Mouse (Mus musculus): ENCODE measurements around the gene Gatad2a. TPM values are rescaled to one million over a fixed set of nuclear protein-coding genes. Genes with fewer than 3 reads are reported as not detected.

Gatad2a gene
- total and polyA plus RNA-seq, 2 experiments from 2014 or later: 19.3 to 30.1 TPM

GRCm38 (mm10) chr8:69970880-69971279 is 25.3 kb downstream of the Gatad2a start:
- ATAC-seq (ENCODE audit: low FRiP score): no peak
- Histone ChIP-seq H3K27me3 (ENCODE audit: insufficient read depth, low read length) (no peaks in the 10 kb centered on the region), H3K4me1 (ENCODE audit: insufficient read depth, low read length) (peaks cover 4% of the 10 kb centered on the region; the same call in 1 of the 2 replicates), H3K36me3 (ENCODE audit: insufficient read depth, low read length) (no peaks in the 10 kb centered on the region), H3K4me3 (ENCODE audit: low read depth, low read length) (no peak overlapping the region), H3K27ac (ENCODE audit: low read depth, low read length) (no peak overlapping the region), H3K9me3 (ENCODE audit: low read length) (no peaks in the 10 kb centered on the region), H3K4me2 (ENCODE audit: low read depth, low read length, poor library complexity, severe bottlenecking) (no peak overlapping the region), H3K9ac (replicated peaks; ENCODE audit: low read length, poor library complexity, severe bottlenecking) (no peak overlapping the region)
- 94% methylated on average over 2 of the region's 2 CpGs for WGBS
- DNase-seq (ENCODE audit: low spot score): no peak
- no peak for TF ChIP-seq CTCF (IDR thresholded peaks at IDR 0.05)

- no peak overlapping the region for H3K4me2 ChIP-seq (ENCODE audit: low read depth, low read length, poor library complexity, severe bottlenecking)
- H3K27me3 ChIP-seq (ENCODE audit: insufficient read depth, low read length): no peaks in the 10 kb centered on the region
- WGBS: 82% methylated on average over 4 of the region's 4 CpGs
- ATAC-seq (ENCODE audit: low FRiP score) (no peak), DNase-seq (ENCODE audit: low spot score) (no peak)
- no peaks in the 10 kb centered on the region for H3K4me1 ChIP-seq (ENCODE audit: insufficient read depth, low read length)
- H3K4me3 ChIP-seq (ENCODE audit: low read depth, low read length): no peak overlapping the region
- no peak overlapping the region for H3K9ac ChIP-seq (replicated peaks; ENCODE audit: low read length, poor library complexity, severe bottlenecking)
- TF ChIP-seq CTCF (IDR thresholded peaks at IDR 0.05): no peak
- H3K27ac ChIP-seq (ENCODE audit: low read depth, low read length): no peak overlapping the region
- H3K9me3 ChIP-seq (ENCODE audit: low read length): no peaks in the 10 kb centered on the region
- H3K36me3 ChIP-seq (ENCODE audit: insufficient read depth, low read length): no peaks in the 10 kb centered on the region
Observed at GRCm38 (mm10) chr8:69967291-69967933, 28.8 kb downstream of the Gatad2a start.

- no peak for DNase-seq (ENCODE audit: low spot score)
- no peak for TF ChIP-seq CTCF (IDR thresholded peaks at IDR 0.05)
- ATAC-seq (ENCODE audit: low FRiP score): no peak
Observed at GRCm38 (mm10) chr8:69959241-69959640, 36.9 kb downstream of the Gatad2a start.

GRCm38 (mm10) chr8:69957879-69958278 is 38.3 kb downstream of the Gatad2a start:
- Histone ChIP-seq H3K4me3 (ENCODE audit: low read depth, low read length) (no peak overlapping the region), H3K27me3 (ENCODE audit: insufficient read depth, low read length) (no peaks in the 10 kb centered on the region), H3K9ac (replicated peaks; ENCODE audit: low read length, poor library complexity, severe bottlenecking) (no peak overlapping the region), H3K9me3 (ENCODE audit: low read length) (no peaks in the 10 kb centered on the region), H3K36me3 (ENCODE audit: insufficient read depth, low read length) (no peaks in the 10 kb centered on the region), H3K27ac (ENCODE audit: low read depth, low read length) (no peak overlapping the region), H3K4me2 (ENCODE audit: low read depth, low read length, poor library complexity, severe bottlenecking) (no peak overlapping the region), H3K4me1 (ENCODE audit: insufficient read depth, low read length) (no peaks in the 10 kb centered on the region)
- ATAC-seq (ENCODE audit: low FRiP score): no peak
- TF ChIP-seq CTCF (IDR thresholded peaks at IDR 0.05): no peak
- DNase-seq (ENCODE audit: low spot score): no peak

More at GRCm38 (mm10) chr8:69959241-69959640, 36.9 kb downstream of the Gatad2a start:
- Histone ChIP-seq H3K4me3 (ENCODE audit: low read depth, low read length) (no peak overlapping the region), H3K36me3 (ENCODE audit: insufficient read depth, low read length) (no peaks in the 10 kb centered on the region), H3K27me3 (ENCODE audit: insufficient read depth, low read length) (no peaks in the 10 kb centered on the region), H3K9me3 (ENCODE audit: low read length) (no peaks in the 10 kb centered on the region), H3K27ac (ENCODE audit: low read depth, low read length) (no peak overlapping the region), H3K4me1 (ENCODE audit: insufficient read depth, low read length) (no peaks in the 10 kb centered on the region), H3K4me2 (ENCODE audit: low read depth, low read length, poor library complexity, severe bottlenecking) (no peak overlapping the region), H3K9ac (replicated peaks; ENCODE audit: low read length, poor library complexity, severe bottlenecking) (no peak overlapping the region)

GRCm38 (mm10) chr8:69957419-69957818 is 38.8 kb downstream of the Gatad2a start:
- no peak for DNase-seq (ENCODE audit: low spot score)
- 76% methylated on average over 1 of the region's 1 CpGs for WGBS
- Histone ChIP-seq H3K9ac (replicated peaks; ENCODE audit: low read length, poor library complexity, severe bottlenecking) (no peak overlapping the region), H3K27ac (ENCODE audit: low read depth, low read length) (no peak overlapping the region), H3K4me2 (ENCODE audit: low read depth, low read length, poor library complexity, severe bottlenecking) (no peak overlapping the region), H3K27me3 (ENCODE audit: insufficient read depth, low read length) (no peaks in the 10 kb centered on the region), H3K4me1 (ENCODE audit: insufficient read depth, low read length) (no peaks in the 10 kb centered on the region), H3K36me3 (ENCODE audit: insufficient read depth, low read length) (no peaks in the 10 kb centered on the region), H3K9me3 (ENCODE audit: low read length) (no peaks in the 10 kb centered on the region), H3K4me3 (ENCODE audit: low read depth, low read length) (no peak overlapping the region)
- ATAC-seq (ENCODE audit: low FRiP score): no peak
- no peak for TF ChIP-seq CTCF (IDR thresholded peaks at IDR 0.05)

GRCm38 (mm10) chr8:69956651-69957050 is 39.5 kb downstream of the Gatad2a start:
- no peak overlapping the region for H3K4me3 ChIP-seq (ENCODE audit: low read depth, low read length)

More at GRCm38 (mm10) chr8:69956651-69957050, 39.5 kb downstream of the Gatad2a start:
- no peak for TF ChIP-seq CTCF (IDR thresholded peaks at IDR 0.05)
- 61% methylated on average over 2 of the region's 2 CpGs for WGBS
- Histone ChIP-seq H3K9ac (replicated peaks; ENCODE audit: low read length, poor library complexity, severe bottlenecking) (no peak overlapping the region), H3K4me1 (ENCODE audit: insufficient read depth, low read length) (no peaks in the 10 kb centered on the region), H3K9me3 (ENCODE audit: low read length) (no peaks in the 10 kb centered on the region), H3K27ac (ENCODE audit: low read depth, low read length) (no peak overlapping the region), H3K4me2 (ENCODE audit: low read depth, low read length, poor library complexity, severe bottlenecking) (no peak overlapping the region), H3K27me3 (ENCODE audit: insufficient read depth, low read length) (no peaks in the 10 kb centered on the region), H3K36me3 (ENCODE audit: insufficient read depth, low read length) (no peaks in the 10 kb centered on the region)
- DNase-seq (ENCODE audit: low spot score) (no peak), ATAC-seq (ENCODE audit: low FRiP score) (no peak)

Data from midbrain, postnatal 0 days (tissue).